Mouse (Mus musculus) forebrain, embryonic 12.5 days (tissue): ENCODE results near the gene Eng. TPM values are rescaled to one million over a fixed set of nuclear protein-coding genes. Genes with fewer than 3 reads are reported as not detected.

Source experiments
- ATAC-seq: fragments of 200-750 bp; cut with Nextera tagmentation; 2 replicates; pipeline ENCODE4 v1.8.0; 2017; ENCODE audit warnings: moderate TSS enrichment; ENCODE audit not compliant: low FRiP score
- H3K27ac ChIP-seq: fragments of 300-500 bp; sonication (generic); 2 replicates; pipeline ENCODE4 v1.5.1; 2016; ENCODE audit warnings: mild to moderate bottlenecking
- H3K27me3 ChIP-seq: fragments of 300-500 bp; sonication (generic); 2 replicates; pipeline ENCODE4 v1.6.1; 2016; ENCODE audit warnings: mild to moderate bottlenecking
- H3K36me3 ChIP-seq: fragments of 300-500 bp; sonication (generic); replicated peaks from 2 replicates; pipeline ENCODE4 v1.6.1; 2016; ENCODE audit warnings: mild to moderate bottlenecking
- H3K4me1 ChIP-seq: fragments of 300-500 bp; sonication (generic); 2 replicates; pipeline ENCODE4 v1.6.1; 2016
- H3K4me2 ChIP-seq: fragments of 300-500 bp; sonication (generic); 2 replicates; pipeline ENCODE4 v1.6.1; 2016; ENCODE audit warnings: mild to moderate bottlenecking, moderate library complexity
- H3K4me3 ChIP-seq: fragments of 300-500 bp; sonication (generic); replicated peaks from 2 replicates; pipeline ENCODE4 v1.5.1; 2016; ENCODE audit warnings: mild to moderate bottlenecking
- H3K9ac ChIP-seq: fragments of 300-500 bp; sonication (generic); 2 replicates; pipeline ENCODE4 v1.6.1; 2016; ENCODE audit warnings: mild to moderate bottlenecking
- H3K9me3 ChIP-seq: fragments of 300-500 bp; sonication (generic); 2 replicates; pipeline ENCODE4 v1.6.1; 2016
- WGBS: fragments of 180-500 bp; shearing (Covaris S2); methylation state at CpG from one replicate; pipeline ENCODE4 v1.1.7; 2016; 5-methylcytosine and 5-hydroxymethylcytosine counted together
- polyA plus RNA-seq: library from polyadenylated mRNA; unstranded; fragments of >200 nt; fragmentation: Nextera tagmentation; extraction: Ambion mirVana; gene quantifications from 2 replicates; pipeline ENCODE4 v1.2.1, GENCODE M21; 2016

The Eng gene
- polyA plus RNA-seq, 1 experiment from 2014 or later = 21.0 TPM

GRCm38 (mm10) chr2:32608141-32608777 is 38.1 kb upstream of the Eng start:
- Histone ChIP-seq H3K4me2 (peak overlapping the region; percentile 84), H3K4me3 (peak overlapping the region; percentile 7), H3K9ac (0 out of 2 replicates have a peak overlapping the region, but pooled peaks have one; percentile 25), H3K9me3 (no peaks in the 10 kb centered on the region), H3K27me3 (peaks cover 13% of the 10 kb centered on the region), H3K27ac (peak overlapping the region; percentile 38; the same call in 1 of the 2 replicates), H3K36me3 (no peaks in the 10 kb centered on the region), H3K4me1 (peaks cover 35% of the 10 kb centered on the region)
- WGBS = 10% methylated on average over 25 of the region's 25 CpGs
- no peak for ATAC-seq

- 47% methylated on average over 18 of the region's 18 CpGs for WGBS
- H3K9ac ChIP-seq = 0 out of 2 replicates have a peak overlapping the region, but pooled peaks have one; percentile 25
- H3K27me3 ChIP-seq = peaks cover 13% of the 10 kb centered on the region
- H3K9me3 ChIP-seq = no peaks in the 10 kb centered on the region
- H3K27ac ChIP-seq = peak overlapping the region; percentile 38; the same call in 1 of the 2 replicates
- ATAC-seq = no peak
- H3K4me2 ChIP-seq = peak overlapping the region; percentile 84
- peaks cover 35% of the 10 kb centered on the region for H3K4me1 ChIP-seq
- H3K36me3 ChIP-seq = no peaks in the 10 kb centered on the region
- peak overlapping the region; percentile 7; the same call in 1 of the 2 replicates for H3K4me3 ChIP-seq
These were observed 37.5 kb upstream of the Eng start for GRCm38 (mm10) chr2:32608778-32609435.

GRCm38 (mm10) chr2:32610610-32611229 is 35.7 kb upstream of the Eng start:
- ATAC-seq = no peak
- 16% methylated on average over 23 of the region's 23 CpGs for WGBS
- peak overlapping the region; percentile 54 for H3K4me2 ChIP-seq
- H3K36me3 ChIP-seq = 0 out of 2 replicates have a peak, but pooled peaks cover 9% of the 10 kb centered on the region
- peak overlapping the region; percentile 3; the same call in 1 of the 2 replicates for H3K9ac ChIP-seq
- peak overlapping the region; percentile 37 for H3K4me3 ChIP-seq
- peaks cover 35% of the 10 kb centered on the region for H3K4me1 ChIP-seq
- no peak overlapping the region for H3K27ac ChIP-seq
- H3K27me3 ChIP-seq = peaks cover 13% of the 10 kb centered on the region
- H3K9me3 ChIP-seq = no peaks in the 10 kb centered on the region

GRCm38 (mm10) chr2:32612274-32612673 is 34.1 kb upstream of the Eng start:
- no peak overlapping the region for H3K4me2 ChIP-seq
- H3K36me3 ChIP-seq = 0 out of 2 replicates have a peak, but pooled peaks cover 9% of the 10 kb centered on the region
- no peaks in the 10 kb centered on the region for H3K9me3 ChIP-seq
- H3K4me1 ChIP-seq = peaks cover 28% of the 10 kb centered on the region
- no peak overlapping the region for H3K9ac ChIP-seq
- H3K4me3 ChIP-seq = no peak overlapping the region
- no peak overlapping the region for H3K27ac ChIP-seq
- ATAC-seq = no peak
- 62% methylated on average over 26 of the region's 26 CpGs for WGBS
- H3K27me3 ChIP-seq = peaks cover 12% of the 10 kb centered on the region

GRCm38 (mm10) chr2:32617109-32617508 is 29.3 kb upstream of the Eng start:
- Histone ChIP-seq H3K4me3 (no peak overlapping the region), H3K9ac (no peak overlapping the region), H3K4me2 (no peak overlapping the region), H3K9me3 (no peaks in the 10 kb centered on the region), H3K27ac (no peak overlapping the region), H3K4me1 (peaks cover 30% of the 10 kb centered on the region), H3K36me3 (peaks cover 12% of the 10 kb centered on the region; the same call in 1 of the 2 replicates), H3K27me3 (no peaks in the 10 kb centered on the region)
- 89% methylated on average over 1 of the region's 1 CpGs for WGBS
- no peak for ATAC-seq

GRCm38 (mm10) chr2:32617601-32618000 is 28.8 kb upstream of the Eng start:
- WGBS = 92% methylated on average over 4 of the region's 4 CpGs
- no peaks in the 10 kb centered on the region for H3K27me3 ChIP-seq
- H3K9me3 ChIP-seq = no peaks in the 10 kb centered on the region
- H3K9ac ChIP-seq = no peak overlapping the region
- H3K4me3 ChIP-seq = no peak overlapping the region
- H3K27ac ChIP-seq = no peak overlapping the region
- no peak for ATAC-seq
- peaks cover 12% of the 10 kb centered on the region; the same call in 1 of the 2 replicates for H3K36me3 ChIP-seq
- H3K4me1 ChIP-seq = peaks cover 30% of the 10 kb centered on the region
- no peak overlapping the region for H3K4me2 ChIP-seq

- ATAC-seq = no peak
These were observed 28.3 kb upstream of the Eng start for GRCm38 (mm10) chr2:32618051-32618450.

GRCm38 (mm10) chr2:32620682-32621516 is 25.5 kb upstream of the Eng start:
- no peak for ATAC-seq
- H3K9ac ChIP-seq = 0 out of 2 replicates have a peak overlapping the region, but pooled peaks have one; percentile 14
- no peaks in the 10 kb centered on the region for H3K27me3 ChIP-seq
- 49% methylated on average over 4 of the region's 4 CpGs for WGBS
- no peaks in the 10 kb centered on the region for H3K9me3 ChIP-seq
- H3K4me1 ChIP-seq = peaks cover 44% of the 10 kb centered on the region
- peaks cover 4% of the 10 kb centered on the region; the same call in 1 of the 2 replicates for H3K36me3 ChIP-seq
- no peak overlapping the region for H3K4me3 ChIP-seq
- H3K27ac ChIP-seq = peak overlapping the region; percentile 61
- no peak overlapping the region for H3K4me2 ChIP-seq

More at GRCm38 (mm10) chr2:32618051-32618450, 28.3 kb upstream of the Eng start:
- Histone ChIP-seq H3K4me3 (no peak overlapping the region), H3K4me1 (peaks cover 30% of the 10 kb centered on the region), H3K4me2 (no peak overlapping the region), H3K9ac (no peak overlapping the region), H3K27me3 (no peaks in the 10 kb centered on the region), H3K36me3 (peaks cover 12% of the 10 kb centered on the region; the same call in 1 of the 2 replicates), H3K27ac (no peak overlapping the region), H3K9me3 (no peaks in the 10 kb centered on the region)
- WGBS = 78% methylated on average over 9 of the region's 9 CpGs

GRCm38 (mm10) chr2:32621517-32621859 is 24.9 kb upstream of the Eng start, which contains the start of gene Ak1:
Gene Ak1, plus strand, starts transcription at chr2:32621758.
- no peaks in the 10 kb centered on the region for H3K27me3 ChIP-seq
- peaks cover 4% of the 10 kb centered on the region; the same call in 1 of the 2 replicates for H3K36me3 ChIP-seq
- peak within 1 kb of the TSS; percentile 61 for H3K27ac ChIP-seq
- 61% methylated on average over 7 of the region's 7 CpGs for WGBS
- H3K4me3 ChIP-seq = no peak within 1 kb of the TSS
- peaks cover 50% of the 10 kb centered on the region for H3K4me1 ChIP-seq
- no peak within 1 kb of the TSS for H3K4me2 ChIP-seq
- H3K9me3 ChIP-seq = no peaks in the 10 kb centered on the region
- H3K9ac ChIP-seq = 0 out of 2 replicates have a peak within 1 kb of the TSS, but pooled peaks have one; percentile 14
- ATAC-seq = no peak

GRCm38 (mm10) chr2:32624111-32624748 is 22.2 kb upstream of the Eng start:
- Histone ChIP-seq H3K36me3 (no peaks in the 10 kb centered on the region), H3K4me2 (no peak overlapping the region), H3K4me3 (no peak overlapping the region), H3K9me3 (no peaks in the 10 kb centered on the region), H3K9ac (no peak overlapping the region), H3K27me3 (no peaks in the 10 kb centered on the region), H3K27ac (no peak overlapping the region), H3K4me1 (peaks cover 68% of the 10 kb centered on the region)
- WGBS = 83% methylated on average over 5 of the region's 5 CpGs
- no peak for ATAC-seq

GRCm38 (mm10) chr2:32625212-32625872 is 21.1 kb upstream of the Eng start:
- peak overlapping the region; percentile 87 for H3K27ac ChIP-seq
- peak overlapping the region; percentile 29 for H3K4me3 ChIP-seq
- H3K4me2 ChIP-seq = peak overlapping the region; percentile 57
- H3K9me3 ChIP-seq = no peaks in the 10 kb centered on the region
- peak; percentile 77 for ATAC-seq
- H3K9ac ChIP-seq = peak overlapping the region; percentile 48
- H3K27me3 ChIP-seq = no peaks in the 10 kb centered on the region
- H3K36me3 ChIP-seq = no peaks in the 10 kb centered on the region
- under 1% methylated on average over 13 of the region's 13 CpGs for WGBS
- peaks cover 69% of the 10 kb centered on the region for H3K4me1 ChIP-seq
